Mouse (Mus musculus): ENCODE results near the gene 1700025F22Rik.

GRCm38 (mm10) chr19:11098401-11098800 is 66.7 kb downstream of the 1700025F22Rik start:
- no peak for TF ChIP-seq MAFK (IDR thresholded peaks at IDR 0.05; ENCODE audit: insufficient read depth, low read depth, low read length)
- TF ChIP-seq CHD2 (IDR thresholded peaks at IDR 0.05; ENCODE audit: low read depth, low read length) = no peak
- no peak for TF ChIP-seq ZNF384 (IDR thresholded peaks at IDR 0.05; ENCODE audit: low read depth, low read length)
- TF ChIP-seq ZC3H11A (IDR thresholded peaks at IDR 0.05; ENCODE audit: borderline replicate concordance, low read depth, low read length) = no peak

All from ES-E14 (cell line).